Mouse (Mus musculus): ENCODE results near the gene Cfap61. TPM values are rescaled to one million over a fixed set of nuclear protein-coding genes. Genes with fewer than 3 reads are reported as not detected.

Cfap61 gene
- total and polyA plus RNA-seq, 3 experiments = 1.4 to 1.7 (median 1.5) TPM

- H3K79me2 ChIP-seq (replicated peaks; ENCODE audit: control insufficient read depth, insufficient read depth, low read length) = no peaks in the 10 kb centered on the region
- no peak overlapping the region for H3K9ac ChIP-seq (ENCODE audit: low read depth, low read length)
- no peak overlapping the region for H3K27ac ChIP-seq
- WGBS = 93% methylated on average over 5 of the region's 5 CpGs
- TF ChIP-seq EP300 (IDR thresholded peaks at IDR 0.05; ENCODE audit: insufficient read depth, low read depth, low read length) (no peak), POLR2A (IDR thresholded peaks at IDR 0.05; ENCODE audit: insufficient read depth, low read depth, low read length) (no peak), CTCF (IDR thresholded peaks at IDR 0.05) (no peak)
- H3K4me3 ChIP-seq = no peak overlapping the region
- no peaks in the 10 kb centered on the region for H3K27me3 ChIP-seq (ENCODE audit: control insufficient read depth, insufficient read depth, low read length)
- no peaks in the 10 kb centered on the region; the same call in 1 of the 2 replicates for H3K4me1 ChIP-seq (ENCODE audit: control insufficient read depth, insufficient read depth, low read length)
- no peak for DNase-seq
- intact Hi-C loops (cut with DNase I) = no loop called here
- no peaks in the 10 kb centered on the region for H3K36me3 ChIP-seq (ENCODE audit: control insufficient read depth, insufficient read depth, low read length)
Measured at GRCm38 (mm10) chr2:146097532-146097931, 162.9 kb downstream of the Cfap61 start.

GRCm38 (mm10) chr2:146098853-146099717, 164.5 kb downstream of the Cfap61 start:
- 24% methylated on average over 16 of the region's 16 CpGs for WGBS
- Histone ChIP-seq H3K27ac (no peak overlapping the region), H3K4me3 (no peak overlapping the region), H3K27me3 (ENCODE audit: control insufficient read depth, insufficient read depth, low read length) (no peaks in the 10 kb centered on the region), H3K79me2 (replicated peaks; ENCODE audit: control insufficient read depth, insufficient read depth, low read length) (no peaks in the 10 kb centered on the region), H3K9ac (ENCODE audit: low read depth, low read length) (no peak overlapping the region), H3K4me1 (ENCODE audit: control insufficient read depth, insufficient read depth, low read length) (no peaks in the 10 kb centered on the region; the same call in 1 of the 2 replicates), H3K36me3 (ENCODE audit: control insufficient read depth, insufficient read depth, low read length) (no peaks in the 10 kb centered on the region)
- TF ChIP-seq POLR2A (IDR thresholded peaks at IDR 0.05; ENCODE audit: insufficient read depth, low read depth, low read length) (no peak), EP300 (IDR thresholded peaks at IDR 0.05; ENCODE audit: insufficient read depth, low read depth, low read length) (no peak)
- DNase-seq = no peak
- intact Hi-C loops (cut with DNase I) = no loop called here

DNA sequence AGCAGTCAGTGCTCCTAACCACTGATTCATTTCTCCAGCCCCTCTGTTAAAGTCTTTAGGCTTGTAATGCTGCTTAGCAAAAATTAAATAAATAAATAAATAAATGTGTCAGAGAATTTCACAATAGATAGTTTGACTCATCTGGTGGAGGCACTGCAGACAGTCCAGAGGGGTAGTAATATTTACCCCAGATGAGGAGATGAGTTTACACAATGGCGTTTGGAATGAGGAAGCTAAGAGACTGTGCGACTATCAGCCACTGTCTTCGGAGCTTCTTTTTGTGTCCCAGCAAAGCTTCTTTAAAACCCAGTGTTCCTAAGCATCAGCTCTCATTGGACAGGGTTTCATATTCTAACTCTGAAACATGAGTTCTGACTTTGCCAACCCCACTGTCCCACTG, 165.3 kb downstream of the Cfap61 start:
- TF ChIP-seq POLR2A (IDR thresholded peaks at IDR 0.05; ENCODE audit: insufficient read depth, low read depth, low read length) = no peak
- no peak for TF ChIP-seq CTCF (IDR thresholded peaks at IDR 0.05)
- no peak for TF ChIP-seq EP300 (IDR thresholded peaks at IDR 0.05; ENCODE audit: insufficient read depth, low read depth, low read length)
- Histone ChIP-seq H3K4me1 (ENCODE audit: control insufficient read depth, insufficient read depth, low read length) (no peaks in the 10 kb centered on the region; the same call in 1 of the 2 replicates), H3K9ac (ENCODE audit: low read depth, low read length) (no peak overlapping the region), H3K27ac (no peak overlapping the region), H3K27me3 (ENCODE audit: control insufficient read depth, insufficient read depth, low read length) (no peaks in the 10 kb centered on the region), H3K4me3 (no peak overlapping the region), H3K79me2 (replicated peaks; ENCODE audit: control insufficient read depth, insufficient read depth, low read length) (no peaks in the 10 kb centered on the region), H3K36me3 (ENCODE audit: control insufficient read depth, insufficient read depth, low read length) (no peaks in the 10 kb centered on the region)
- 89% methylated on average over 3 of the region's 3 CpGs for WGBS
- DNase-seq = no peak
- intact Hi-C loops (cut with DNase I) = no loop called here

DNA sequence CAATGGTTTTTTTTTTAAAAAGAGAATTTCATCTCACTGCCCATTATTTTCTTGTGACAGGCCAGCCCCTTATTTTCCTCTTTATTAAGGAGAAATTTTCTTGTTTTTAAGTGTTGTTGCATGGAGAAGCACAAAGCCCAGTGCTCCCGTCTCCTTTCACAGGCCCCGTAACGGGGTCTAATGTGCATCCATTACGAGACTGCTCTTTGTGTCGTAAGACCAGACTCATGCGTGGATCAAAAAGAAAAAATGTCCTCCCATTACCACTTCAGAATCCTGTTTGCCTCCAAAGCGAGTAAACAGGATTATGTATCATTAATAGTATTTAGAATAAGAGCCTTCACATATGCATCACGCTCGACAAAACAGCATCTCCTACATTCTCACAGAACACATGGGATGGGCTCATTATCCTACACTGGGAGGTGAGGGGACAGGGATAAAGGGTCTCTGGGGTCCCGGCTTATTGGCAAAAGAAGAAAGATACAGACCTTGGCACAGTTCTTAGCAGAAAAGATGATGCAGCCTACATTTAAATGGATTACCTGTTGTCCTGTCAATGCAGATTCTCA, 166.0 kb downstream of the Cfap61 start:
- Histone ChIP-seq H3K27ac (no peak overlapping the region), H3K79me2 (replicated peaks; ENCODE audit: control insufficient read depth, insufficient read depth, low read length) (no peaks in the 10 kb centered on the region), H3K4me3 (no peak overlapping the region), H3K4me1 (ENCODE audit: control insufficient read depth, insufficient read depth, low read length) (no peaks in the 10 kb centered on the region; the same call in 1 of the 2 replicates), H3K36me3 (ENCODE audit: control insufficient read depth, insufficient read depth, low read length) (no peaks in the 10 kb centered on the region), H3K9ac (ENCODE audit: low read depth, low read length) (no peak overlapping the region), H3K27me3 (ENCODE audit: control insufficient read depth, insufficient read depth, low read length) (no peaks in the 10 kb centered on the region)
- intact Hi-C loops (cut with DNase I) = no loop called here
- no peak for DNase-seq
- no peak for TF ChIP-seq EP300 (IDR thresholded peaks at IDR 0.05; ENCODE audit: insufficient read depth, low read depth, low read length)
- TF ChIP-seq CTCF (IDR thresholded peaks at IDR 0.05) = no peak
- no peak for TF ChIP-seq POLR2A (IDR thresholded peaks at IDR 0.05; ENCODE audit: insufficient read depth, low read depth, low read length)
- 93% methylated on average over 10 of the region's 10 CpGs for WGBS

- WGBS = 79% methylated on average over 3 of the region's 3 CpGs
Measured at GRCm38 (mm10) chr2:146102600-146102999, 168.0 kb downstream of the Cfap61 start.

DNA sequence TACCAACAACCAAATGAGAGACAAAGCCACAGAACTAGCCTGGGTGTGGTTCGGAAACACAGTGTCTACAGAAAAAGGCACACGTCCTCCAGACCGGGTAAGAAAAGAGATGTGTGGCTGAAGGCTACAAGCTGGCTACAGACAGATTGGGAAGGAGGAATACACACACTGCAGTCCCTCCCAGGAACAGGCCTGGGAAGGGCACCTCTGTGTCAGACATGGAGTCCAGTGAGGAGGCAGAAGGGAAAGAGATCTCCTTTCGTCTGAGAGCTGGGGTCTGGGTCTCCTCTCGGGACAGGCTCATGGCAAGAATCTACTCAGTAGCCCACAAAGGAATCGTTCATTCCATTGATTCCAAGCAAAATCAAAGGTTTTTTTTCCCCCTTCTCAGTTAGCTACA, 170.8 kb downstream of the Cfap61 start:
- 69% methylated on average over 6 of the region's 6 CpGs for WGBS
- H3K27me3 ChIP-seq (ENCODE audit: control insufficient read depth, insufficient read depth, low read length) = no peaks in the 10 kb centered on the region
- no peaks in the 10 kb centered on the region for H3K4me1 ChIP-seq (ENCODE audit: control insufficient read depth, insufficient read depth, low read length)
- H3K9ac ChIP-seq (ENCODE audit: low read depth, low read length) = no peak overlapping the region
- no peak overlapping the region for H3K4me3 ChIP-seq
- H3K36me3 ChIP-seq (ENCODE audit: control insufficient read depth, insufficient read depth, low read length) = no peaks in the 10 kb centered on the region
- H3K27ac ChIP-seq = no peak overlapping the region
- DNase-seq = no peak
- H3K79me2 ChIP-seq (replicated peaks; ENCODE audit: control insufficient read depth, insufficient read depth, low read length) = no peaks in the 10 kb centered on the region
- TF ChIP-seq CTCF (IDR thresholded peaks at IDR 0.05) (no peak), EP300 (IDR thresholded peaks at IDR 0.05; ENCODE audit: insufficient read depth, low read depth, low read length) (no peak), POLR2A (IDR thresholded peaks at IDR 0.05; ENCODE audit: insufficient read depth, low read depth, low read length) (no peak)
- intact Hi-C loops (cut with DNase I) = no loop called here

More at GRCm38 (mm10) chr2:146102600-146102999, 168.0 kb downstream of the Cfap61 start:
- H3K79me2 ChIP-seq (replicated peaks; ENCODE audit: control insufficient read depth, insufficient read depth, low read length) = no peaks in the 10 kb centered on the region
- no peaks in the 10 kb centered on the region for H3K36me3 ChIP-seq (ENCODE audit: control insufficient read depth, insufficient read depth, low read length)
- H3K4me1 ChIP-seq (ENCODE audit: control insufficient read depth, insufficient read depth, low read length) = no peaks in the 10 kb centered on the region; the same call in 1 of the 2 replicates
- TF ChIP-seq CTCF (IDR thresholded peaks at IDR 0.05) (no peak), EP300 (IDR thresholded peaks at IDR 0.05; ENCODE audit: insufficient read depth, low read depth, low read length) (no peak), POLR2A (IDR thresholded peaks at IDR 0.05; ENCODE audit: insufficient read depth, low read depth, low read length) (no peak)
- no peaks in the 10 kb centered on the region for H3K27me3 ChIP-seq (ENCODE audit: control insufficient read depth, insufficient read depth, low read length)
- H3K9ac ChIP-seq (ENCODE audit: low read depth, low read length) = no peak overlapping the region
- no peak for DNase-seq
- intact Hi-C loops (cut with DNase I) = no loop called here
- H3K27ac ChIP-seq = no peak overlapping the region
- H3K4me3 ChIP-seq = no peak overlapping the region

Data from heart, adult 2 months (tissue).